Mouse (Mus musculus) CH12.LX (cell line): ENCODE measurements around the gene Chd2. TPM values are rescaled to one million over a fixed set of nuclear protein-coding genes. Genes with fewer than 3 reads are reported as not detected.

Source experiments
- DNase-seq: peaks from one replicate; pipeline ENCODE4 v3.0.0-alpha.2; 2013; ENCODE audit errors: extremely low read depth
- H3K27ac ChIP-seq: 2 replicates; pipeline ENCODE4 v1.5.1; 2012; ENCODE audit warnings: low read depth, mild to moderate bottlenecking, control low read depth, moderate library complexity; ENCODE audit not compliant: insufficient read depth
- H3K27me3 ChIP-seq: replicated peaks from 2 replicates; pipeline ENCODE3; 2012; ENCODE audit warnings: inconsistent platforms
- H3K36me3 ChIP-seq, 2 experiments: replicated peaks in 1 of 2; 2 replicates each; pipeline versions ENCODE3 to v1.6.1; 2012; ENCODE audit warnings: inconsistent platforms in 1 of 2, low read length in 1 of 2, mild to moderate bottlenecking in 1 of 2, mixed read lengths in 1 of 2, moderate library complexity in 1 of 2; ENCODE audit not compliant: control insufficient read depth in 1 of 2, insufficient read depth in 1 of 2
- H3K4me1 ChIP-seq, 2 experiments: 2 replicates each; pipeline ENCODE4 v1.6.1; 2012; ENCODE audit warnings: inconsistent platforms in 1 of 2, moderate library complexity in 1 of 2; ENCODE audit not compliant: insufficient read depth in 2 of 2, control insufficient read depth in 1 of 2
- H3K4me2 ChIP-seq: 2 replicates; pipeline ENCODE4 v1.6.1; 2012; ENCODE audit warnings: low read depth, mild to moderate bottlenecking, control low read depth; ENCODE audit not compliant: poor library complexity, insufficient read depth, severe bottlenecking
- H3K4me3 ChIP-seq, 3 experiments: fragments of 150-350 bp in 1 of 3; sonication (generic) in 1 of 3; replicated peaks in 1 of 3; 2 replicates each; pipeline versions ENCODE3 to v1.5.1; 2011 to 2012; ENCODE audit warnings: low read depth in 2 of 3, low read length in 2 of 3, mild to moderate bottlenecking in 2 of 3, moderate library complexity in 2 of 3, control low read depth in 1 of 3, improper control_type of control experiment in 1 of 3, inconsistent platforms in 1 of 3, mixed read lengths in 1 of 3; ENCODE audit not compliant: poor library complexity in 1 of 3
- H3K79me2 ChIP-seq: replicated peaks from 2 replicates; pipeline ENCODE4 v1.6.1; 2012; ENCODE audit warnings: mild to moderate bottlenecking, moderate library complexity; ENCODE audit not compliant: control insufficient read depth, poor library complexity, insufficient read depth, severe bottlenecking; ENCODE audit errors: extremely low read depth
- H3K9ac ChIP-seq: 2 replicates; pipeline ENCODE4 v1.6.1; 2012; ENCODE audit warnings: low read depth, mild to moderate bottlenecking, control low read depth, moderate library complexity; ENCODE audit not compliant: insufficient read depth
- H3K9me3 ChIP-seq: replicated peaks from 2 replicates; pipeline ENCODE3; 2012; ENCODE audit warnings: low read length, inconsistent platforms, mixed read lengths
- BHLHE40 ChIP-seq: IDR thresholded peaks from 2 replicates; pipeline ENCODE4 v1.6.1; 2011; ENCODE audit warnings: mild to moderate bottlenecking, low read depth, low read length, improper control_type of control experiment
- CHD1 ChIP-seq: IDR thresholded peaks from 2 replicates; pipeline ENCODE4 v1.6.1; 2012; ENCODE audit warnings: low read depth, low read length, improper control_type of control experiment, inconsistent platforms
- CHD2 ChIP-seq: IDR thresholded peaks from 2 replicates; pipeline ENCODE4 v1.6.1; 2011; ENCODE audit warnings: low read length, improper control_type of control experiment
- CTCF ChIP-seq, 2 experiments: IDR thresholded peaks in 1 of 2; conservative IDR thresholded peaks in 1 of 2; 2 replicates each; pipeline ENCODE4 v1.5.1; 2011 to 2012; ENCODE audit warnings: low read depth in 2 of 2, low read length in 2 of 2, improper control_type of control experiment in 1 of 2, inconsistent platforms in 1 of 2, mild to moderate bottlenecking in 1 of 2, moderate library complexity in 1 of 2
- E2F4 ChIP-seq: IDR thresholded peaks from 2 replicates; pipeline ENCODE4 v1.6.1; 2011; ENCODE audit warnings: low read depth, low read length, improper control_type of control experiment; ENCODE audit not compliant: insufficient replicate concordance
- EP300 ChIP-seq: IDR thresholded peaks from 2 replicates; pipeline ENCODE4 v1.6.1; 2011; ENCODE audit warnings: low read length, improper control_type of control experiment
- ETS1 ChIP-seq: conservative IDR thresholded peaks from 2 replicates; pipeline ENCODE4 v1.6.1; 2012; ENCODE audit warnings: low read depth, mild to moderate bottlenecking, inconsistent platforms, low read length, improper control_type of control experiment, moderate library complexity
- HCFC1 ChIP-seq: IDR thresholded peaks from 2 replicates; pipeline ENCODE4 v1.6.1; 2012; ENCODE audit warnings: low read depth, mild to moderate bottlenecking, inconsistent platforms, low read length, improper control_type of control experiment
- IRF4 ChIP-seq: IDR thresholded peaks from 2 replicates; pipeline ENCODE4 v1.6.1; 2014; ENCODE audit warnings: low read depth, mild to moderate bottlenecking, inconsistent platforms, low read length, improper control_type of control experiment
- JUND ChIP-seq: conservative IDR thresholded peaks from 2 replicates; pipeline ENCODE4 v1.6.1; 2011; ENCODE audit warnings: low read depth, low read length, improper control_type of control experiment
- KAT2A ChIP-seq: IDR thresholded peaks from 2 replicates; pipeline ENCODE4 v1.6.1; 2012; ENCODE audit warnings: low read length, improper control_type of control experiment, inconsistent platforms; ENCODE audit not compliant: insufficient replicate concordance
- MAFK ChIP-seq: IDR thresholded peaks from 2 replicates; pipeline ENCODE4 v1.6.1; 2011; ENCODE audit warnings: low read length, improper control_type of control experiment; ENCODE audit not compliant: insufficient replicate concordance
- MAX ChIP-seq: IDR thresholded peaks from 2 replicates; pipeline ENCODE4 v1.6.1; 2011; ENCODE audit warnings: low read length, improper control_type of control experiment
- MAZ ChIP-seq: IDR thresholded peaks from 2 replicates; pipeline ENCODE4 v1.6.1; 2012; ENCODE audit warnings: low read depth, mild to moderate bottlenecking, inconsistent platforms, low read length, improper control_type of control experiment, moderate library complexity
- MEF2A ChIP-seq: IDR thresholded peaks from 2 replicates; pipeline ENCODE4 v1.6.1; 2014; ENCODE audit warnings: low read depth, mild to moderate bottlenecking, inconsistent platforms, low read length, improper control_type of control experiment, borderline replicate concordance
- NELFE ChIP-seq: IDR thresholded peaks from 2 replicates; pipeline ENCODE4 v1.6.1; 2011; ENCODE audit warnings: low read depth, low read length, improper control_type of control experiment
- NRF1 ChIP-seq: IDR thresholded peaks from 2 replicates; pipeline ENCODE4 v1.6.1; 2014; ENCODE audit warnings: low read depth, mild to moderate bottlenecking, inconsistent platforms, low read length, improper control_type of control experiment, moderate library complexity
- PAX5 ChIP-seq: IDR thresholded peaks from 2 replicates; pipeline ENCODE4 v1.6.1; 2012; ENCODE audit warnings: low read length, inconsistent platforms, mixed read lengths
- POLR2A ChIP-seq: IDR thresholded peaks from 2 replicates; pipeline ENCODE4 v1.6.1; 2011; ENCODE audit warnings: low read depth, mild to moderate bottlenecking, improper control_type of control experiment, low read length
- POLR2AphosphoS2 ChIP-seq: IDR thresholded peaks from 2 replicates; pipeline ENCODE4 v1.6.1; 2011; ENCODE audit warnings: low read depth, low read length, improper control_type of control experiment
- RAD21 ChIP-seq: IDR thresholded peaks from 2 replicates; pipeline ENCODE4 v1.6.1; 2011; ENCODE audit warnings: low read depth, mild to moderate bottlenecking, low read length, improper control_type of control experiment, moderate library complexity
- RCOR1 ChIP-seq: conservative IDR thresholded peaks from 2 replicates; pipeline ENCODE4 v1.6.1; 2012; ENCODE audit warnings: low read depth, mild to moderate bottlenecking, inconsistent platforms, low read length, improper control_type of control experiment
- SMC3 ChIP-seq: IDR thresholded peaks from 2 replicates; pipeline ENCODE4 v1.6.1; 2011; ENCODE audit warnings: low read depth, low read length, improper control_type of control experiment
- TBP ChIP-seq: conservative IDR thresholded peaks from 2 replicates; pipeline ENCODE4 v1.6.1; 2011; ENCODE audit warnings: low read depth, low read length, improper control_type of control experiment
- UBTF ChIP-seq: IDR thresholded peaks from 2 replicates; pipeline ENCODE4 v1.6.1; 2012; ENCODE audit warnings: low read depth, mild to moderate bottlenecking, inconsistent platforms, low read length, improper control_type of control experiment, moderate library complexity
- USF2 ChIP-seq: conservative IDR thresholded peaks from 2 replicates; pipeline ENCODE4 v1.6.1; 2011; ENCODE audit warnings: low read depth, low read length, improper control_type of control experiment
- ZC3H11A ChIP-seq: IDR thresholded peaks from 2 replicates; pipeline ENCODE4 v1.6.1; 2012; ENCODE audit warnings: low read depth, mild to moderate bottlenecking, inconsistent platforms, low read length, improper control_type of control experiment
- ZKSCAN1 ChIP-seq: IDR thresholded peaks from 2 replicates; pipeline ENCODE4 v1.6.1; 2012; ENCODE audit warnings: low read depth, inconsistent platforms, low read length, improper control_type of control experiment, borderline replicate concordance
- ZMIZ1 ChIP-seq: IDR thresholded peaks from 2 replicates; pipeline ENCODE4 v1.6.1; 2012; ENCODE audit warnings: low read depth, mild to moderate bottlenecking, inconsistent platforms, low read length, improper control_type of control experiment
- ZNF384 ChIP-seq: IDR thresholded peaks from 2 replicates; pipeline ENCODE4 v1.6.1; 2012; ENCODE audit warnings: low read depth, low read length, improper control_type of control experiment, inconsistent platforms
- dilution Hi-C: fragments of 300-500 bp; cut with MboI; formaldehyde crosslinking; loops from 2 replicates; pipeline ENCODE4 v1.14.3; 2020; ENCODE audit warnings: low sequenced_read_pairs; ENCODE audit not compliant: extremely low pct_unique_long_range_greater_than_20kb, extremely low pct_ligation_motif_present
- in situ Hi-C: fragments of 300-500 bp; cut with MboI; formaldehyde crosslinking; loops from 3 replicates; pipeline ENCODE4 v1.14.3; 2019; ENCODE audit warnings: low sequenced_read_pairs, low pct_ligation_motif_present, low pct_unique_long_range_greater_than_20kb, mixed read lengths
- polyA plus RNA-seq: library from polyadenylated mRNA; unstranded; fragments of >175 nt; gene quantifications from 2 replicates; pipeline ENCODE4 v1.2.1, GENCODE M21; 2012; ENCODE audit warnings: low read depth; ENCODE audit not compliant: insufficient read length
- total RNA-seq, 2 experiments: library from RNA; depleted of rRNA; stranded (reverse); fragments of 300-350 nt in 1 of 2; fragments of >200 nt in 1 of 2; gene quantifications; 2 replicates each; pipeline ENCODE4 v1.2.3; 2012 to 2014

Chd2 gene
- total and polyA plus RNA-seq, 3 experiments = 23.2 to 39.3 (median 30.9) TPM

- H3K27me3 ChIP-seq = no peaks in the 10 kb centered on the region
- no peak overlapping the region for H3K27ac ChIP-seq
- no peak overlapping the region for H3K4me2 ChIP-seq
- in situ Hi-C loops = no loop called here
- dilution Hi-C loops = no loop called here
- DNase-seq = no peak
- no peaks in the 10 kb centered on the region for H3K9me3 ChIP-seq
- no peak overlapping the region for H3K4me3 ChIP-seq
- TF ChIP-seq E2F4 = no peak
- TF ChIP-seq MAX = no peak
- TF ChIP-seq JUND = no peak
- TF ChIP-seq HCFC1 = no peak
- no peak for TF ChIP-seq ZNF384
- no peak for TF ChIP-seq IRF4
- no peak for TF ChIP-seq CHD2
- TF ChIP-seq KAT2A = no peak
- no peak for TF ChIP-seq ZC3H11A
- TF ChIP-seq PAX5 = no peak
- TF ChIP-seq NELFE = no peak
- no peak for TF ChIP-seq MAFK
- no peak for TF ChIP-seq BHLHE40
- TF ChIP-seq USF2 = no peak
- no peak for TF ChIP-seq RAD21
- H3K4me1 ChIP-seq = peaks cover 0 to 3% of the 10 kb centered on the region in 2 experiments; a peak in 1 of 4 replicates
- H3K9ac ChIP-seq = no peak overlapping the region
- H3K79me2 ChIP-seq = peaks cover 8% of the 10 kb centered on the region
- peaks cover 82 to 92% of the 10 kb centered on the region in 2 experiments for H3K36me3 ChIP-seq
Observed at GRCm38 (mm10) chr7:73463546-73463945, 78.1 kb downstream of the Chd2 start.

DNA sequence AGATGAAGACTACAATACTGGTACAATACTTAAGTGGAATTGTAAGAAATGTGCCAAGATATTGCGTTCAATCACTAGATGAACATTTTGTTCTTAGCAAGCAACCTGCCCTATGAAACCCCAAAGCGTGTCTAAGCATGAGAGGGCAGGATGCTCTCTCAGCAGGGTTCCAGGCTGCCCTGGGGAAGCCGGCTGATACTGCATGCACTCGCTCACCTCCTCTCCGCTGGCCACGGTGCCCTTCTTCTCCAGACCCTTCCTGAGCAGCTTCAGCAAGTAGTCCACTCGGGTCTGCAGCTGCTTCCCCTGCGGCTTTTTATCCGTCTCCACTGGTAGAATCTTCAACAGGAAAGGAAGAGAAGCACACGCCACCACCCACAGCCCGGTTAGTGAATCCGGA is 87.5 kb downstream of the Chd2 start:
- Histone ChIP-seq H3K4me2 (no peak overlapping the region), H3K4me1 (no peaks in the 10 kb centered on the region), H3K4me3 (no peak overlapping the region), H3K27ac (no peak overlapping the region), H3K9me3 (no peaks in the 10 kb centered on the region), H3K36me3 (peaks cover 80 to 98% of the 10 kb centered on the region in 2 experiments), H3K79me2 (peaks cover 4% of the 10 kb centered on the region; the same call in 1 of the 2 replicates), H3K9ac (no peak overlapping the region), H3K27me3 (no peaks in the 10 kb centered on the region)
- DNase-seq = no peak
- TF ChIP-seq ZKSCAN1 = no peak
- TF ChIP-seq POLR2A = no peak
- no peak for TF ChIP-seq JUND
- TF ChIP-seq TBP = no peak
- TF ChIP-seq CTCF (conservative IDR thresholded peaks at IDR 0.05 in 1 of 2, IDR thresholded peaks at IDR 0.05 in 1 of 2; ENCODE audit: low read depth in 2 of 2, low read length in 2 of 2) = no peak
- no peak for TF ChIP-seq SMC3
- no peak for TF ChIP-seq MAZ
- no peak for TF ChIP-seq POLR2AphosphoS2
- no peak for TF ChIP-seq NRF1
- TF ChIP-seq RAD21 = no peak
- no peak for TF ChIP-seq RCOR1
- no peak for TF ChIP-seq CHD2
- TF ChIP-seq EP300 = no peak
- no peak for TF ChIP-seq ZMIZ1
- TF ChIP-seq MEF2A = no peak
- no peak for TF ChIP-seq UBTF
- no peak for TF ChIP-seq CHD1
- no peak for TF ChIP-seq ETS1
- dilution Hi-C loops (no loop called here), in situ Hi-C loops (no loop called here)
